ENCODE assay signal across 36 mouse cellular contexts in the genomic region with DNA sequence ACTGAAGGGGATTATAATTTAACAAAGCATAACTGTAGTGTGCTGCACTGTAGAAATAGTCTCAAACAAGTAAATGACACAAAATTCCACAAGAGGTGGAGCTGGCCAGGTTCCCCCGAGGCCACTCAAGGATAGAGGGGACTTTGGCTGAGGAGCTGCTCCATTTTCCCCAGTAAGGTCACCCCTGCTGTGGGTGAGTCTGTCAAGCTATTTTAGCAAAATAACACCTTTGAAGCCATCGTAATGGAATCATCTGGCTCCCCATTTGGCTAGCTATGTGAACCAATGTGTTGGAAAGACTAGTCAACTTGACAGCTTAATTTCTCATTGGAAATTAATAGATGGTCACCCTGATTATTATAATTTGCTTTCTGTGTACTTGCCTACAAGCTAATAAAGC. TPM values are rescaled to one million over a fixed set of nuclear protein-coding genes. Genes with fewer than 3 reads are reported as not detected.
DNase-seq lines count a peak whose midpoint lies in the region; ATAC-seq and TF ChIP-seq lines count a peak whose summit lies in the region.
"Had no signal": no experiment of that assay in that cellular context is flagged by ENCODE, and none has a peak within 500 bp of the region (broad histone marks: within the 10 kb centered on the region; RNA-seq: fewer than 3 reads in every experiment).

No protein-coding gene starts in this region.

- no peak for ATAC-seq in hindbrain, postnatal 0 days
- ATAC-seq in hindbrain, embryonic 14.5 days (ENCODE audit: low FRiP score), result no peak
- ATAC-seq in liver, postnatal 0 days, result no peak
- ATAC-seq: forebrain, embryonic 14.5 days; midbrain, embryonic 16.5 days; Patski had no signal

- no peaks in the 10 kb centered on the region for H3K9me3 ChIP-seq in hindbrain, postnatal 0 days (ENCODE audit: low read length)
- H3K9me3 ChIP-seq in hindbrain, embryonic 14.5 days (ENCODE audit: control insufficient read depth, low read length), result no peaks in the 10 kb centered on the region
- H3K9me3 ChIP-seq in liver, postnatal 0 days (ENCODE audit: low read length), result no peaks in the 10 kb centered on the region
- H3K9me3 ChIP-seq: embryonic facial prominence, embryonic 10.5 days; embryonic facial prominence, embryonic 15.5 days; heart, embryonic 13.5 days; hindbrain, embryonic 15.5 days; kidney, embryonic 15.5 days; limb, embryonic 10.5 days; limb, embryonic 15.5 days; liver, embryonic 13.5 days; midbrain, embryonic 10.5 days; neural tube, embryonic 12.5 days had no signal

- DNase-seq in hindbrain, postnatal 0 days (ENCODE audit: low spot score), result peak; percentile 44
- no peak for DNase-seq in hindbrain, embryonic 14.5 days (ENCODE audit: low spot score)
- DNase-seq in cerebellum, adult 11-12 months, result peak; percentile 36
- DNase-seq in cerebellum, adult 9-10 months, result peak; percentile 50
- DNase-seq in cerebellum, postnatal 36 days, result peak; percentile 52 to 60
- DNase-seq in liver, postnatal 0 days, result no peak
- DNase-seq in spleen, adult 12 weeks (ENCODE audit: low spot score), result no peak
- DNase-seq: adrenal gland, postnatal 10 days; gastrocnemius, postnatal 36 days; heart, adult 2 months; heart, postnatal 10 days; kidney, adult 18-20 months; kidney, postnatal 25 days; liver, embryonic 13.5 days; lung, embryonic 14.5 days; lung, postnatal 14 days; right cerebral cortex, adult 18-20 months; right cerebral cortex, postnatal 4 days had no signal

- H3K27me3 ChIP-seq in hindbrain, postnatal 0 days (ENCODE audit: insufficient read depth, low read length), result no peaks in the 10 kb centered on the region
- no peaks in the 10 kb centered on the region for H3K27me3 ChIP-seq in hindbrain, embryonic 14.5 days (ENCODE audit: control insufficient read depth, insufficient read depth, low read length)
- no peaks in the 10 kb centered on the region for H3K27me3 ChIP-seq in liver, postnatal 0 days (ENCODE audit: insufficient read depth, low read length)
- H3K27me3 ChIP-seq: embryonic facial prominence, embryonic 15.5 days; heart, embryonic 13.5 days; hindbrain, embryonic 15.5 days; kidney, embryonic 15.5 days; limb, embryonic 15.5 days; liver, embryonic 13.5 days; neural tube, embryonic 12.5 days had no signal

- no peak overlapping the region for H3K4me2 ChIP-seq in hindbrain, postnatal 0 days (ENCODE audit: low read depth, low read length)
- H3K4me2 ChIP-seq in hindbrain, embryonic 14.5 days (replicated peaks), result no peak overlapping the region
- H3K4me2 ChIP-seq in liver, postnatal 0 days (ENCODE audit: low read depth, low read length), result no peak overlapping the region
- H3K4me2 ChIP-seq: embryonic facial prominence, embryonic 15.5 days; heart, embryonic 13.5 days; hindbrain, embryonic 15.5 days; kidney, embryonic 15.5 days; limb, embryonic 15.5 days; liver, embryonic 13.5 days; lung, embryonic 14.5 days; neural tube, embryonic 12.5 days had no signal

- H3K27ac ChIP-seq in hindbrain, postnatal 0 days, result no peak overlapping the region
- no peak overlapping the region for H3K27ac ChIP-seq in hindbrain, embryonic 14.5 days
- H3K27ac ChIP-seq in liver, postnatal 0 days (ENCODE audit: low read depth), result no peak overlapping the region
- H3K27ac ChIP-seq: embryonic facial prominence, embryonic 10.5 days; embryonic facial prominence, embryonic 15.5 days; heart, adult 2 months; heart, embryonic 13.5 days; hindbrain, embryonic 15.5 days; kidney, embryonic 15.5 days; limb, embryonic 10.5 days; limb, embryonic 15.5 days; liver, embryonic 13.5 days; midbrain, embryonic 10.5 days; neural tube, embryonic 12.5 days had no signal

- H3K9ac ChIP-seq in hindbrain, postnatal 0 days (replicated peaks; ENCODE audit: low read length), result no peak overlapping the region
- no peak overlapping the region for H3K9ac ChIP-seq in hindbrain, embryonic 14.5 days
- H3K9ac ChIP-seq in liver, postnatal 0 days (replicated peaks), result no peak overlapping the region
- H3K9ac ChIP-seq: embryonic facial prominence, embryonic 15.5 days; heart, embryonic 13.5 days; hindbrain, embryonic 15.5 days; kidney, embryonic 15.5 days; limb, embryonic 15.5 days; liver, embryonic 13.5 days; lung, embryonic 14.5 days; neural tube, embryonic 12.5 days had no signal

- no peaks in the 10 kb centered on the region for H3K4me1 ChIP-seq in hindbrain, postnatal 0 days (ENCODE audit: insufficient read depth, low read length)
- H3K4me1 ChIP-seq in hindbrain, embryonic 14.5 days (replicated peaks; ENCODE audit: control insufficient read depth, insufficient read depth, low read length), result no peaks in the 10 kb centered on the region
- no peaks in the 10 kb centered on the region for H3K4me1 ChIP-seq in liver, postnatal 0 days (ENCODE audit: insufficient read depth)
- H3K4me1 ChIP-seq: embryonic facial prominence, embryonic 10.5 days; embryonic facial prominence, embryonic 15.5 days; hindbrain, embryonic 15.5 days; kidney, embryonic 15.5 days; limb, embryonic 10.5 days; limb, embryonic 15.5 days; liver, embryonic 13.5 days; midbrain, embryonic 10.5 days; neural tube, embryonic 12.5 days had no signal

- no peak overlapping the region for H3K4me3 ChIP-seq in hindbrain, postnatal 0 days (ENCODE audit: low read length)
- H3K4me3 ChIP-seq in hindbrain, embryonic 14.5 days (replicated peaks; ENCODE audit: low read length), result no peak overlapping the region
- no peak overlapping the region for H3K4me3 ChIP-seq in liver, postnatal 0 days (ENCODE audit: low read depth, low read length)
- H3K4me3 ChIP-seq: embryonic facial prominence, embryonic 10.5 days; embryonic facial prominence, embryonic 15.5 days; heart, adult 2 months; heart, embryonic 13.5 days; hindbrain, embryonic 15.5 days; kidney, embryonic 15.5 days; limb, embryonic 10.5 days; limb, embryonic 15.5 days; liver, embryonic 13.5 days; midbrain, embryonic 10.5 days; myocyte; neural tube, embryonic 12.5 days had no signal

- no peaks in the 10 kb centered on the region for H3K36me3 ChIP-seq in hindbrain, postnatal 0 days (ENCODE audit: insufficient read depth, low read length)
- no peaks in the 10 kb centered on the region for H3K36me3 ChIP-seq in hindbrain, embryonic 14.5 days (replicated peaks; ENCODE audit: control insufficient read depth, insufficient read depth)
- no peaks in the 10 kb centered on the region for H3K36me3 ChIP-seq in liver, postnatal 0 days (replicated peaks; ENCODE audit: insufficient read depth, low read length)
- H3K36me3 ChIP-seq: embryonic facial prominence, embryonic 10.5 days; embryonic facial prominence, embryonic 15.5 days; heart, embryonic 13.5 days; hindbrain, embryonic 15.5 days; kidney, embryonic 15.5 days; limb, embryonic 10.5 days; limb, embryonic 15.5 days; liver, embryonic 13.5 days; midbrain, embryonic 10.5 days; neural tube, embryonic 12.5 days had no signal

- no peak for TF ChIP-seq CTCF in hindbrain, postnatal 0 days (IDR thresholded peaks at IDR 0.05; ENCODE audit: low read depth)
- no peak for TF ChIP-seq CTCF in liver, postnatal 0 days (IDR thresholded peaks at IDR 0.05; ENCODE audit: low read depth)

- no peak for TF ChIP-seq EP300 in liver, postnatal 0 days (IDR thresholded peaks at IDR 0.05; ENCODE audit: low read depth)

- 48% methylated on average over 2 of the region's 2 CpGs for WGBS in hindbrain, postnatal 0 days
- WGBS in hindbrain, embryonic 14.5 days, result 73% methylated on average over 2 of the region's 2 CpGs
- WGBS in liver, postnatal 0 days (ENCODE audit: insufficient replicate concordance), result 72% methylated on average over 2 of the region's 2 CpGs

RNA-seq across cellular contexts. Expression of a gene that starts 28.2 kb away (rescaled TPM):
- 21.4 and 29.6 TPM in 2 replicates for total RNA-seq in hindbrain, postnatal 0 days (2014; rRNA removed)
- polyA plus RNA-seq in hindbrain, postnatal 0 days (2015; fragmentation: Nextera tagmentation; extraction: Ambion mirVana), result 5.0 and 5.2 TPM in 2 replicates
- 5.7 and 6.5 TPM in 2 replicates for polyA plus RNA-seq in hindbrain, embryonic 14.5 days (2014; fragmentation: Nextera tagmentation; extraction: Ambion mirVana)
- not detected in 2 replicates for polyA plus RNA-seq in liver, postnatal 0 days (2015; fragmentation: Nextera tagmentation; extraction: Ambion mirVana)
- total RNA-seq: common myeloid progenitor, adult 5-6 weeks; megakaryocyte progenitor cell, adult 5-6 weeks; MEL had no signal
- polyA plus RNA-seq: intestine, embryonic 14.5 days; liver, embryonic 13.5 days; Patski; thymus, postnatal 0 days had no signal

Comparison
In these comparisons a context has a peak if more than half of its experiments do, and no peak if none do; other contexts are left out.
1. DNase-seq: peak in hindbrain, postnatal 0 days (single experiment), cerebellum, adult 11-12 months (single experiment), cerebellum, adult 9-10 months (single experiment) and cerebellum, postnatal 36 days (2 of 2); none in hindbrain, embryonic 14.5 days (single experiment), liver, postnatal 0 days (single experiment) and spleen, adult 12 weeks (single experiment).